Mouse (Mus musculus) mature B cell (primary cell): ENCODE data around the gene Gm49339.
"Not testable (repeated sequence)": the region's sequence is repeated elsewhere in the genome, so short reads cannot be mapped to it uniquely, and the experiment has no call there.

Experiments used
- in situ Hi-C: fragments of 300-500 bp; cut with MboI; formaldehyde crosslinking; loops from 2 replicates; pipeline ENCODE4 v1.14.3; 2019

The Gm49339 gene

GRCm38 (mm10) chr10:51480397-51480796 lies at the start of gene Gm49339, which contains the start of gene Lilr4b:
Gm49339 (plus strand) TSS chr10:51480612.
Lilr4b (plus strand) TSS chr10:51480632.
- in situ Hi-C loops = not testable (repeated sequence)

GRCm38 (mm10) chr10:51432940-51433339 lies 47.5 kb upstream of the Gm49339 start:
- in situ Hi-C loops = no loop called here

DNA sequence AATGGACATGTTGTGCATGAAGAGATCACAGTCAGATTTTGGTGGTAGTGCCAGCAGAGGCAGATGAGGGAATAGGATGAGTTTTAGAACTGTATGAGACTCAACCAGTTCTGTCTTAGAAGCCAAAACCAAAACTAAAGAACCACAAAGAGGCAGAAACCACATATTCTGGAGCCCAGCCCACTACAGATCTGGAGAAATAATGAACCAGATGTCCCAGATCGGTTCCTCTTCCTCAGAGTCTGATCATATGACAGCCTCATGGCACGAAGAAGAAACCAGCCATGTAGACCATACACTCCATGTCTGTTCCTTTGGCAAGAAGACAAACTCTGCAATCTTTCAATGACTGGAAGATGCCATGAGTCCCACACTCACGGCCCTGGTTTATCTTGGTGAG lies 44.7 kb upstream of the Gm49339 start:
- in situ Hi-C loops = no loop called here

DNA sequence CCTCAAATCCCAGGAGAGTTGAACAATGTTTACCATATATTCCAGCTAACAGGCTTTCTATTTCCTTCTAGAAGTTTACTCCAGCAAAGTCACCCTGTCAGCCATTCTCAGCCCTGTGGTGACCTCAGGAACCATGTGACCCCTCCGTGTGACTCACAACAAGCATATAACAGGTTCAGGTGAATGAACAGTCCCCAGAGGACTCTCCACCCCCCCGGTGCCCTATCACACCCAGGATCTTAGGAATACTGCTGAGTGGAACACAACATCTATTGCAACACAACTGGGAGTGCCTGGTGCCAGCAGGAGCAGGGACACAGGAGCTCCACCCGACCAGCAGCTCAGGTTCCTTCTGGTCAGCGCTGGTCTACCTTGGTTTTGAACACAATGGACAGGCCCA lies 28.8 kb upstream of the Gm49339 start:
- in situ Hi-C loops = loop anchor here (25.0 kb wide), 1 partner anchor 936 kb away; the partner anchor contains the start of genes Gopc and Nepn

GRCm38 (mm10) chr10:51453616-51454298 lies 26.7 kb upstream of the Gm49339 start:
- in situ Hi-C loops = loop anchor here (25.0 kb wide), 1 partner anchor 934 kb away; the partner anchor contains the start of genes Gopc and Nepn

- in situ Hi-C loops = loop anchor here (25.0 kb wide), 1 partner anchor 933 kb away; the partner anchor contains the start of genes Gopc and Nepn
Observed at GRCm38 (mm10) chr10:51454365-51454764, 26.0 kb upstream of the Gm49339 start.

DNA sequence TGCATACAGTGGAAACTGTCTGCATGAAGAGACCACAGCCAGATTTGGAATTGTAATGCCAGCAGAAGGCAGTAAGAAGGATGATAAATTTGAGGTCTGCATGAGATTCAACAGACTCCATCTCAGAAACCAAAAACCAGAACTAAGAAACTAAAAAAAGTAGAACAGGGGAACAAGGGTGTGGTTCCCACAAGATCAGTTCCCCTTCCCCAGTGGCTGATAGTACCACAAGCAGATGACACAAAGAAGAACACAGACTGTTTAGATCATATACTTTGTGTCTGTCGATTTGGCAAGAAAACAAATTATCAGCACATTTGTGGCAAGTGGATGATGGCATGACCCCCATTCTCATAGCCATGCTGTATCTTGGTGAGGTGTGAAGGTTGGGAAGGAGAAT lies 24.6 kb upstream of the Gm49339 start:
- in situ Hi-C loops = loop anchor here (25.0 kb wide), 1 partner anchor 932 kb away; the partner anchor contains the start of genes Gopc and Nepn

- in situ Hi-C loops = loop anchor here (25.0 kb wide), 1 partner anchor 931 kb away; the partner anchor contains the start of genes Gopc and Nepn
Observed at GRCm38 (mm10) chr10:51456369-51456768, 24.0 kb upstream of the Gm49339 start.

GRCm38 (mm10) chr10:51463800-51464199 lies 16.6 kb upstream of the Gm49339 start:
- in situ Hi-C loops = loop anchor here (25.0 kb wide), 1 partner anchor 924 kb away; the partner anchor contains the start of genes Gopc and Nepn

GRCm38 (mm10) chr10:51490691-51491090 lies 10.3 kb downstream of the Gm49339 start, which contains the start of gene Lilrb4a:
Lilrb4a (plus strand) TSS chr10:51490956.
- in situ Hi-C loops = not testable (repeated sequence)

GRCm38 (mm10) chr10:51520021-51520420 lies 39.6 kb downstream of the Gm49339 start:
- in situ Hi-C loops = no loop called here

DNA sequence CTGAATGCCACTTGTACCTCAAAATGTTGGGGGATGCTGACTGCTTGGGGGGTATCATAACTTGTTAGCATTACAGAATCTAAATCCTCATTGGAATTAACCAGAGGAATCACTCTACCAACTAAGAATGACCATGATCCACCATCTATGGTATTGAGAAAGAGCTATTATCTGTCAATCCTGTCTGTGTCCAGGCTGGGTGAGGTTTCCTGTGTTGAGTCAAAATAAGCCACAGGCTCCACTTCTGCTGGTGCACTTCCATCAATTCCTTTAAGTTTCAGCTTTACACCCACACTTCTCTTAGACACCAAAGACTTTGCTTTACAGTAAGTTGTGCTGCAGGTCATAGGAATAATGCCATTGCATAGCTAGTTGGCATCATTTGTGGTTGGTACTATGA lies 41.0 kb downstream of the Gm49339 start:
- in situ Hi-C loops = no loop called here

GRCm38 (mm10) chr10:51526090-51526489 lies 45.7 kb downstream of the Gm49339 start:
- in situ Hi-C loops = loop anchor here (25.0 kb wide), 1 partner anchor 114 kb away; no protein-coding TSS in a partner anchor

DNA sequence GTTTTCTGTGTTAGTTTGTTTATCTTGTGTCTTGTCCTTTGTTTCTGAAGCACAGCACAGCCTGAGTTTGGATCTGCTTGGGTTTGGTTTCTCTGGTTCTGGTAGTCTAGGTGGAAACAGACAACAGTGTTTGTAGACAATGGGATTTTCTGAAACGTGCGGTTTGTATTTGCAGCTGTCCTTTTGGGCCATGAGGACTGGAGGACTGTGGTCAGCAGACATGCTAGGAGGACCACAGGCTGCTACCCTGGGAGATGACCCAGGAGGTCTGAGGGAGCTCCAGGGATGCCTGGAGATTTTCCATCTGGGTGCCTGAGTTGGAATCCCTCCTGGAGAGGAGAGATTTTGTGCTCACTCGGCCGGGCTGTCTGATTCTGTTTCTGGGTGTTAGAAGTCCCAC lies 46.2 kb downstream of the Gm49339 start:
- in situ Hi-C loops = loop anchor here (25.0 kb wide), 1 partner anchor 114 kb away; no protein-coding TSS in a partner anchor

GRCm38 (mm10) chr10:51528840-51529434 lies 48.5 kb downstream of the Gm49339 start:
- in situ Hi-C loops = loop anchor here (25.0 kb wide), 1 partner anchor 117 kb away; no protein-coding TSS in a partner anchor

DNA sequence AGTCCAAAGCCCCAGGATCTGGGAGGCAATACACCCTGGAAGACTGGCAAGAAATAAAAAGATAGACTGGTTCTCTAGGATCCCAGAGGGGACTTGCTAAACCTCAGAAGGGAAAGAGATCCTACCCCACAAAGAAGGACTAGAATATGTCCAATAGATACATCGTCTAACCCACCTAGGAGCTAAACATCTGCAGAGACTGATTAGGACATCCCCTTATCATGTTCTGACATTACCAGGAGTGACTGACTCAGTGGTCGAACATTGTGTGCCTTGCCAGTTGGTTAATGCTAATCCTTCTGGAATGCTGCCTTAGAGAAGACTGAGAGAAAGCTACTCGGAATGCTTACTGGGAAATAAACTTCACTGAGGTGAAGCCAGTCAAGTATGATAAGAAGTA lies 49.1 kb downstream of the Gm49339 start:
- in situ Hi-C loops = loop anchor here (25.0 kb wide), 1 partner anchor 117 kb away; no protein-coding TSS in a partner anchor

GRCm38 (mm10) chr10:51530813-51531212 lies 50.4 kb downstream of the Gm49339 start:
- in situ Hi-C loops = loop anchor here (25.0 kb wide), 1 partner anchor 119 kb away; no protein-coding TSS in a partner anchor
